Mouse (Mus musculus) cerebellum, postnatal 4 days (tissue): ENCODE measurements around the gene Dio1.

Experiments
- DNase-seq, 2 experiments: peaks; one replicate each; pipeline ENCODE4 v3.0.0; 2022; ENCODE audit warnings: low spot score in 2 of 2, mixed read lengths in 1 of 2

Gene Dio1

DNA sequence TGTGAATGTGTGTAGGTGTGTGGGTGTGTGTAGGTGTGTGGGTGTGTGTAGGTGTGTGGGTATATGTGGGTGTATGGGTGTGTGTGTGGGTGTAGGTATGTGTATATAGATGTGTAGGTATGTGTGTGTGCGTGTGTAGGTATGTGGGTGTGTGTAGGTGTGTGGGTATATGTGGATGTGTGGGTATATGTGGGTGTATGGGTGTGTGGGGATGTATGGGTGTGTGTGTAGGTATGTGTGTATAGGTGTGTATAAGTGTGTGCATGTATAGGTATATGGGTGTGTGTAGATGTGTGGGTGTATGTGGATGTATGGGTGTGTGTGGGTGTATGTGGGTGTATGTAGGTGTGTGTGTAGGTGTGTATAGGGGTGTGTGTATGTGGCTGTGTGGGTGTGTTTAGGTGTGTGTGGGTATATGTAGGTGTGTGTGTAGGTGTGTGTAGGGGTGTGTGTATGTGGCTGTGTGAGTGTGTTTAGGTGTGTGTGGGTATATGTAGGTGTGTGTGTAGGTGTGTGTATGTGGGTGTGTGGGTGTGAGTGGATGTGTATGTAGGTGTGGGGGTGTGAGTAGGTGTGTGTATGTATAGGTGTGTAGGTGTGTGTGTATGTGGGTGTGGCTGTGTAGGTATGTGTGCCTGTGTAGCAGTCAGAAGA, 5.9 kb downstream of the Dio1 start:
- DNase-seq = no peak

DNA sequence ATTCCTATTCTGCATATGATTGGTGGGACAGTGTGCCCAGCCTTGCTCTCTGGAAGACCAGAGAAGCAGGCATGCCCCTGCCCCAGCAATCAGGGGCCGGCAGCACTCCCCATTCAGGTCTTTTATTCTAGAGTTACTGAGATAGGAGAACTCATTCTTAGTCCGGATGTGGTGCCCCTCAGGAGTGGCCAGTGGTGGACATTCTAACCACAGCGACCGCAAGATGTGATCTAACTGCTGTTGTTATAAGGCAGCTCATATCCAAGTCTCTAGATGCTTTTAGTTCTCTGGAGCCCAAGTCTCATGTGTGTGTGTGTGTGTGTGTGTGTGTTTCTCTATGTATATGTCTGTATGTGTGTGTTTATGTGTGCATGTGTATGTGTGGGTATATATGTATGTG, 6.6 kb downstream of the Dio1 start:
- DNase-seq = no peak

DNA sequence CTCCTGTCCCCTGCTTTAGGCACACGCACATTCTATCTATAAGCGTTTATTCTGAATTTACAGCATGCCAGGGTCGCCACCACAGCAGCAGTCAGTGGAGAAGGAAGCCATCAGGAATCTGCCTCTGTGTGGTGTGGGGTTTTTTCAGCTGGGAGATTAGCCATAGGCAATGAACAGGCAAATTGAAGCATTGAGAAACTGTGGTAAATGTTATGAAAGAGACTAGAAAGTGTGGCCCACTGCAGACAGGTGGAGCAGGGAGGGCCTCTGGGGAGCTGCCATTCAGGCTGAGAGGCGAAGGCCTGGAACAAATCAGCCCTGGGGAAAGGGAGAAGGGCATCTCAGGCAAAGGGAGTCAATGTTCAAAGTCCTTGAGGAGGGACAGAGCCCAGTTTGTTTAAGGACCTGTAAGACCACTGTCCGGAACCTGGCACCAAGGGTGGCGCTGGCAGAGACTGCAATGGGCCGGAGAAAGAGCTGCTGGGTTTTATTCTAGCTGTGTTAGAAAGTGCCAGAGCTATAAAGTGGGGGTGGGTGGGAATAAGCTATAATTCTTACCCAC, 7.1 kb downstream of the Dio1 start:
- no peak for DNase-seq

DNA sequence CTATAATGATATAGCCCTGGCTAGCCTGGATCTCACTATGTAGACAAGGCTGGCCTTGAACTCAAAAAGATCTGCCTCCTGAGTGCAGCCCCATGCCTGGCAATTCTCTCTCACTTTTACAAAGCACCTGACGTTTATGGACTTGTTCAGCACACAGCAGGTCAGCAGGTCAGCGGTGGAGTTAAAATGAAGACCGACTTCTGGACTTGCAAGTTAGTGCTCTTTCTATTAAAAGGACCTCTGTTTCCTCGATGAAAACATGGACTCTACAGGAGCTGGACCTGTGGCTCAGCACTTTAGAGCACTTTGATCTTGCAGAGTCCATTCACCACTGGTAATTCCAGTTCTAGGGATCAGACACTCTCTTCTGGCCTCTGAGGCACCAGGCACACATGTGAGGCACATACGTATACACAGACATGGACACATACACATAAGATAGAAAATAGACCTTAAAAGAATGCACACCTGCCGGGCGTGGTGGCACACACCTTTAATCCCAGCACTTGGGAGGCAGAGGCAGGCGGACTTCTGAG, 8.8 kb downstream of the Dio1 start:
- DNase-seq = no peak

DNA sequence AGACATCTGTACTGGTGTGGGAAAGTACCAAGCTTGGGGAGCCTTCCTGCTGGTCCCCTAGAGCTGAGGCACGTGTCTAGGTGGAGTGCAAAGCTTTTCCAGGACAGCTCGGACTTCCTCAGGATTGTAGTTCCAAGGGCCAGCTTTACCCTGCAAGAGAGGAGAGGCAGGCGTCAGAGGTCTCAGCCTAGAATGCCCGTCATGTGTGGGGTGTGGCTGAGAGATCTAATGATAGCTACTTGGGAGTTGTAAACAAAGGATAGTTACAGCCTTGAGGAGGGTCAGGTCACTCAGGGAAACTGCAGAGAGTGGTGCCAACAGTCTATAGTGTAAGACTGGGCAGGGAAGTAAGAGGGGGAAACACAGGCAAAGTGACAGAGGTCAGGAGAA, 14.7 kb downstream of the Dio1 start:
- DNase-seq = no peak

DNA sequence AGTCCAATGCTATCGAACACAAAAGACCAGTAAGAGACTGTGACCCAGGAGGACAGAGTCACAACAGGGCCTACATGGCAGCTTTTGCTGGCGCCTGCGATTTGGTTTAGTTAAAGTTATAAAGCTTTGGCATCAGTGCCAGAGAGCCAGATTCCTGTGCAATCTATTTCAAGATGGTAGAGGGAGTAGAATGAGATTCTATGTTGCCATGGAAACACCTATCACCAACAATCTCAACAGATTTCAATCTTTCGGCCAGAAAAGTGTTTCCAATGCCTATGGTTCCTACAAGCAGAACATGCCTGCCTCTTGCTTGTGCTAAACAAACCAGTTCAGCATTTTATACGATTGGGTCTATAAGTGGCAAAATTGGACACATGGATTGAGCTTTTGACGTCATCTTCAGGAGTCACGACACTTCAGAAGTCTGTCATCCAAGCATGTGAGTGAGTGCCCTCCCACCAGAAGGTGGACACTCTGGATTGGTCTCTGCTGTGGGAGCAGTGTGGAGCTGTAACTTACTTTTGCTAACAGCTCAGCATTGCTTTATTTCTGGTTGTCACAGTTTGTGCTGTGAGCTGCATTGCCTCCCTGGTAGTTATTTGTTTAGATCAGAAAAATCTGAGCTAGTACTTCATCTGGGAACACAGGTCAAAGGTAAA, 15.2 kb downstream of the Dio1 start:
- DNase-seq = no peak

DNA sequence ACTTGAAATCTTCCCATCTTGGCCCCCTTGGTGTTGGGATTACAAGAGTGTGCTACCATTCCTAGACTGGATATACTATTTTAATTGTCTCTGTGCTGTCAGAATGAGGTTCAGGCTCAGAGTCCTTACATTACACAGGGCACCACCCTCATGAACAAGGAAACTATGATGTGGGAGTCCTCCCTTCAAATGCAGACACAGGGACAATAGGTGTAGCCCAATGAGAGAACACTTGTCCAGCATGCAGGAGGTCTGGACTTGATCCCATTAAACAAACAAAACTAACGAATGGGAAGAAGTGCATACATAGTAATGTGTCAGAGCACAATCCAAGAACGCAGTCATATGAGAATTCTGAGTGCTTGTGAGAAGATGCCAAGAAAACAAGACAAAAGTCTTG, 19.5 kb downstream of the Dio1 start:
- DNase-seq = no peak

DNA sequence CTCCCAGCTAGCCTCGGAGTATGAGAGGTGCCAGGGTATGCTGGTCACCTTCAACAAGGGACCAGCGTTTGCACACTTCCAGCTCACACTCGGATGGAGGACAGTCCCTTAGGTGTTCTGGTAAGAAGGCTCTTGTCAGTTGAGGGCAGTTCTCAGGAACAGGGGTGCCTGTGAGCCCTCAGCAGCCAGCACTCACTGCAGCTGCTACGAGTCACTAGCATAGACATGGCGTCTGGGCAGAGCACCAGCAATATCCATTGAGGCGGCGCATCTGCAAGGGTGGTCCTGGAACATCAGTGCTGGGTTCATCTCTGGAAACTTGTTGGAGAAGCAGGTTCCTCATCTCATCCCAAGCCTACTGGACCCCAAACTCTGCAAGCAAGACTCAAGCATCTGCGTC, 20.6 kb downstream of the Dio1 start:
- no peak for DNase-seq

DNA sequence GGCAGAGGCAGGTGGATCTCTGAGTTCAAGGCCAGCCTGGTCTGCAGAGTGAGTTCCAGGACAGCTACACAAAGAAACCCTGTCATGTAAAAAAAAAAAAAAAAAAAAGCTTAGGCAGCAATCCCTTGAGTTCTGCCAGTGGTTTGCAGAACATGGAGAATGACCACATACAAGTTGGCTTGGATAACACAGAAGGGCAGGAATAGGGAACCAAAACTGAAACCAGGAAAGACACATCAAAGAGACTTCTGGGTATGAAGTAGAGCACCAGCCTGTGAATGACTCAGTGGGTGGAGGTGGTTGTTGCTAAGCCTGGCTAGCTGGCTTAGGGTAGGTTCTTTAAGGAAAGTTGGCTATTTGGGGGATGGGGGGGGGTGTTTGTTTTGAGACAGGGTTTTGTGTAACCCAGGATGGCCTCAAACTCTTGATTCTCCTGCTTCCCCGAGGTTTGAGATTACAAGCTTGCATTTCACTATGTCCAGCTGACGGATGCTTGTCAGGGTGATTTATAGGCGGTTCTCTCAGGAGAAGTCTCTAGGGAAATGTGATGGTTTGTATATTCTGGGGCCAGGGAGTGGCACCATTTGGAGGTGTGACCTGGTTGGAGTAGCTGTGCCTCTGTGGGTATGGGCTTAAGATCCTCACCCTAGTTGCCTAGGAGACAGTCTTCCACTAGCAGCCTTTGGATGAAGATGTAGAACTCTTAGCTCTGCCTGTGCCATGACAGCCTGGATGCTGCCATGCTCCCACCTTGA, 21.3 kb downstream of the Dio1 start:
- no peak for DNase-seq

DNA sequence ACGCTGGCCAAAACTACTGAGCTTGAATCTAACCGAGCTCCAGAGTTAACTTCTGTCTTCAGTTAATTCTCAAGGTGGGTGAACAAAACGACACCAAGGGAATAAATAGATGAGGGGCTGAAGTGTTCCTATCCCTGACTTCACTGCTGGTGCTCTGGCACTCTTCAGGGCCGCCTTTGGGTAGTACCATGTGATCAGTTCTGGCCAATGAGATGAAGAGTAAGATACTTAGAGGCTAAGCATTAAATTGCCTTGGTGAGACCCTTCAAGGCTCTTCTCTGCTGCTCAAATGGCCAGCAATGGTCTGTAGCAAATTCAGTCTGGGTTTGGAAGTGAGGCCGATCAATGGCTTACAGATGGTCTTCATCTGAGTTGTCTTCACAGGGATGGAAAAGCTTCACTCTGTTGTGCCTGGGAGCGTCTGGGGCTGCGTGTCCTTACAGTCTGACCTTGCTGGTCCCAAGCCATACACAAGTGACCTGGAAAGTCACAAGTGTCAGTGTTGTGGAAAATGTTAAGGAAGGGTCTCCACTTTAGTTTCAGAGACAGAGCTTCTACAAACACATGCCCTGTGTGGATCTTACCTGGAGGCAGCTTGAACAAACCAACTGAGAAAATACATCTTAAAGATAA, 26.0 kb downstream of the Dio1 start:
- DNase-seq = no peak

DNA sequence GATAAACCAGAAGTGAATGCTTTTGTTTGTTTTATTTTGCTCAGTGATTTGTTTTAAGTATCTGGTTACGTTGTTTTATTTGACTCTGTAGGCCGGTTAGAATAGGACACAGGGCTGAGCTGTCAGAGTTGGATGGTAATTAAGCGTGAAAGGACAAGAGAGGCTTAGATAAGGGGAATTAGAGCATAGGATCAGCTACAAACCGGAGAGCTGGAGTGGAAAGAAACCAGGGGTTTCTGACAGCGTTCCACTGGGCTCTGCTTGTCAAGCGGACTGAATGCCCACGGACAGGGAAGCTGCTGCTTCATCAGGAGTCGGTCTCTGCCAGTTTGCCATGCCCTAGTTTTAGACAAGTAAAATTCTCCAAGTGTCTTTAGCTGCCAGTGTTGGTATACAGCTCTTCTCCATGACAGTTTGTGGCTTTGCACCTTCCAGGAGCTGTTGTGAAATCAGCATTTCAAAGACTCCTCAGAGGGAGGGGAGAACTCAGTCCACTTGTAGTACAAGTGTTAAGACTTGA, 28.7 kb downstream of the Dio1 start:
- DNase-seq = peak in 1 of 2 experiments; percentile 17

DNA sequence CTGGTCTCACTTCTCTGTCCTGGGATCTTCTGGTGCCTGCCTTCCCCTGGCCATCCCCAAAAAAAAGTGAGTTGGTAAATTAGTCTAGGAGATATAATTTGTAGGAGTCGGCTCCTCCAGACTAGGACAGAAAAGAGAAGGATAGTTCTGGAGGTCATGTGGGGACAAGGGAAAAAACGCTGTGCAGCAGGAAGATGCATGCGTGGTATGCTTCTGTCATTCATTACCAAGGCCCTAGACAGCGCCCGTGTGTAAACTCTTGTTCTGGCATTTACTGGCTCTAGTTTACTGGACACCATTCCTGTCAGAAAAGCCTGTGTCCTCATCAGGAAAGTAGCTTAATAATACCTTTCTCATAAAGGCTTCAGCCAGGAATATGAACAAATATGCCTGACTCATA, 32.5 kb downstream of the Dio1 start:
- no peak for DNase-seq

DNA sequence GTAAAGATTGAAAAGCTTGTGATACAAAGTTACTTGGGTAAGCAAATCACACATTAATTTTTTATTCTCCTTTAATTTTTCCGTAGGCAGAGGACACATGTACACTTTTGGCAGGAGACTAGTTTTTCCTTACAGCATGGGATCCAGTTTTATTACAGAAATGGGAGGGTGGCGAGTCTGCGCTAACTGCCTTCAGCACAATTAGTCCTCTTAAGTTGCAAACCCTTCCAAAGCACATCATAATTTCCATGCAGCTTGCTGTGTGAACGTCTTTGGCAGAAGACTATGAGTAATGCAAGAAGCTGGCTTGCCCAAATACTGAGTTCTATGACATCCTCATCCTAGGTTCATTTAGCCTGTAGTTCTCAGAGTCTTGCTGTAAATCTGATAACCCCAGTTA, 33.3 kb downstream of the Dio1 start:
- DNase-seq = no peak

DNA sequence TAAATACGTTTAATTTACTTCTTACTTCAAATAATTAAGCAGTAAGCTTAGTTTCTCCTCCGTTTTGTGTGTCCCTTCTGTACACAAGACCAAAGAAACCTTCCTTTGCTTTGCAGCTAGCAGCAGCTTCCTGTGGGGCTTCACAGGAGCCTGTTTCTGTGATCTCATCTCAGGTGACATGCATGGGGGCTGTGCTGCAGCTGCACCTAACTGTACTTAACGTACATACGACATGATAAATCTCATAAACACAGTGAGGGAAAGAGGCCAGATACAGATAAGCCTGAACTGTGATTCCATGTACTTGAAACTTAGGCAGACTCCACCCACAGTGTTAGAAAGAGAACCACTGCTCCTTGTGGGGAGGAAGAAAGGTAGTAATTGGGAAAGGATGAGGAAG, 47.0 kb downstream of the Dio1 start:
- DNase-seq = no peak

DNA sequence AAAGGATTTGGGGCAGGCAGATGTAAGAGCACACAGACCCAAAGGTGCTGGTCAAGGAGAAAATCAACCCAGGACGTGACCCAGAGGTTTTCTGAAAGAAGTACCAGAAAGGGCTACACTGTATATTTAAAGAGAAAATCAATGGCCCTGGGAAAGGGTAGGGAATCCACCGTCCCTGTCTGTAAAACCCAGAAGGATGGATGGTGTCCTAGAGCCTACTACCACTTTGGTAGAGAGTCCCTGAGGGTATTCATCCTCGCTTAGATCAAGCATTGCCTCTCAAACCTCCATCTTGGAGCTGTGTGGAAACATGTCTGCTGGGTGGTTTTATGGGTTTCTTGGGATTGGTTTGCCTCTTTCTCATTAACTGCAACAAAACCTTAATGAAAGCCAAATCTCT, 52.6 kb downstream of the Dio1 start:
- no peak for DNase-seq

DNA sequence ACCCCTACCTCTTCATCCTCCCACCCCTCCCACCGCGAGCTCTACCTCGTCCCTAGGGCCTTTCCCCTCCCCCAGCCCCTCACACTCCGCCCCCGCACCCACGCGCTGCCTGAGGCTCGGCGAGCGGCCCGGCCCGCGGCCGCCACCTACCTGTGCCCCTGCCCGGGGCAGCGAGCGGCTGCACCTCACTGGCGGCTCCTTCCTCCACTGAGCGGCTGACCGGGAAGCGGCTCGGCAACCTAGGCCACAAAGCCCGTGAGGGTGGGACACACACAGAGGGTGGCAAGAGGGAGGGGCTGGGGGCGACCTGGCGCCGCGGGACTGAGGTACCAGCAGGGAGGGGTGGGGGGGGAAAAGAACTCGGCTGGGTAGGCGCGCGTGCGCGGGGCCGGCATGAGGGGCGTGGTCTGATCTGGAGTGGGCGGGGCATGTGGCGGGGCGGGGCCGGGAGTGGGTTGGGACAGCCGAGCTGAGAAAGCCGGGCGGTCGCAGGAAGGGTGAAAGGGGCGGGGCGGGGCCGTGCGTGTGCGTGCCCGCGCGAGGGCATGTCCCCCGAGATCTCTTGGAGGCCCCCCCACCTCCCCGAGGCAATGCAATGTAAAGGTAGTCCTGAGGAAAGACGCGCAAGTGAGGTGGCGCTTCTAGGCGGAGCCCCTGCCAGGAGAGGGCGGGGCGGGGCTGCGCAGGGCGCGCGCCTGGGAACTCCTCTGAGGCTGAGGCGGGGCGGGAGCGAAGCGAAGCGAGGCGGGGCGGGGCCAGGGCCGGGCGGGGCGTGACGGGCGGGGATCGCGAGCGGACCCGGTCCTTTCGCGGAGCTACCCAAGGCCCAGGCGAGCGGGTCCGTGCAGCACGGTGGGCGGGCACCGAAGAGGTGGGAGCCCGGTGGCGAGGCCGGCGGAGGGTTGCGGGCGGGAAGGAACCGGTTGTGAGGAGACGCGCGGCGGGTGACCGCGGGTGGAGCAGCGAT, 53.6 kb downstream of the Dio1 start, which contains the start of the genes Lrrc42 and Hspb11:
TSS of gene Lrrc42 (minus strand) at position 408 of the 967 bp plus-strand sequence.
TSS of gene Hspb11 (plus strand) at position 469 of the 967 bp plus-strand sequence.
- DNase-seq = peak; percentile 88 to 95

DNA sequence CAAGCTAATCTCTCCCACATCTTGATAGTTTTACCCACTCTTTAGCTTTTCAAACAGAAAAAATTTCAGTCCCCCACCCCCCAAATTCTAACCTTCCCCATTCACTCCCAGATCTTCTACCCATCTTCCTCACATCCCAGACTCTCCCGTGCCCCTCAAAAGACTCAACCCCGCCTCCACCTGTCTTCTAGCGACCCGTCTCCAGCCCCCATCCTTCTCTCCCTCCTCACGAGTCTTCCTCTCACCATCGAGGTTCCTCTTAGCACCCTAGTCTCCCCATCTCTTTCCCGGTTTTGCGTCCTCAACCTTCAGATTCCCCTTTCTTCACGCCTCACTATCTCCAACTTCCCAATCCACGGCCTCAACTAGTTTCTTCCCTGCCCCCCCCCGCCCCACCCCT, 54.4 kb downstream of the Dio1 start:
- no peak for DNase-seq

DNA sequence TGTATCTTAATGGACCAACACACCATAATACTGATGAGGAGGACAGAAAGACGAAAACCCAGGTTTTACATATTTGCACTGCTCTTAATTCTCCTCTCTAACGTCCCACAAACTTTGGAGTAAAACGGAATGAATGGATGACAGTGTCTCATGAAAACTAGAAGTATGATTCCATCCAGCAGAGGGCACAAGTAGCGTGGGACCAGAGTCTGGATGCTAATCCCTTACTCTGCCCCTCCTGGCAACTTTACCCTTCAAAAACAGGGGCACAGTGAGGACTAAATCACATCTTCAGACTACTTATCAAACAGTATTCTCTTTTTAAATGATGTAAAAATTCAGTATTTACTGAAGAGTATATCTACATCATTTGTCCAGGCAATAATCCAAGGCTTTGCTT, 56.5 kb downstream of the Dio1 start:
- DNase-seq = peak in 1 of 2 experiments; percentile 48

DNA sequence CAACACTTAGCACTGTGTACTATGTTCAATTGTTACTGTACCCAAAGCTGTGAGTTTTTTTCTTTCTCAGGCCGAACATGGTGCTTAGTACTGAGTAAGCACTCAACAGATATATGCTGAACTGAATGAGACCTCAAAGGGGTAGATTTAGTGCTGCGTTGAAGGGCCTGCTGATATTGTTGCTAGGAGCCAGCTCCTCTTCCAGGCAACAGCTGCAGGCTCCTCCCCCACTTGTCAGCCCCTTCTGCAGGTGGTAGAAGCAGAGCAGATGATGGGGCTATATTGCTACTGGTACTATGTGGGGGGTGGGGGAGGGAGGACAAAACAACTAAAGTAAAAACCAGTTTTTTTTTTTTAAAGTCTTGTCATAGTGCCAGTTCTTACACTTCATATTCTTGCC, 57.5 kb downstream of the Dio1 start:
- DNase-seq = no peak

DNA sequence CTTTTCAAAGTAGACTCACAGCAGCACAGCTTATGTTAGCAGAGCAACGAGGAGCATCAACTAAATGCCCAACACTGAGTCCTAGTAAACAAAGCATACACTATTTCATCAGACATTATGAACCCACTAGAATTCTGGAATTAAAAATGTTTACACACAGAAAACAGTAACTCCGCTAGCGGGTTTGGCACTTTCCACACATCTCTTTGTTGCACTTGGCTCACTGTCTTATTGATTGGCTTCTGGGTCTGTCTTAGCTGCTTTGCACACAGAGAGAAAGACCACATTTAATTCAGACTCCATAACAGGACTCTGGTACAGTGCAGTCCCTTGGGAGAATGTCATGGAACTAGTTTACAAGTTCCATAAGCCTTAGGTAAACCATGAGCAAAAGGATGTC, 58.9 kb downstream of the Dio1 start:
- no peak for DNase-seq
